Mouse (Mus musculus): ENCODE data around the gene Gm10436. TPM values are rescaled to one million over a fixed set of nuclear protein-coding genes. Genes with fewer than 3 reads are reported as not detected.
"Not testable (repeated sequence)": the region's sequence is repeated elsewhere in the genome, so short reads cannot be mapped to it uniquely, and the experiment has no call there.

Gm10436 gene
- total RNA-seq (2015) (not detected in 2 replicates), total RNA-seq (2017) (not detected in 2 replicates)

GRCm38 (mm10) chr12:88182008-88182407, at the start of gene Gm10436:
Gene Gm10436 (minus strand): TSS chr12:88182108.
- not testable (repeated sequence) for ATAC-seq (ENCODE audit: poor library complexity, severe bottlenecking)

- no peak for ATAC-seq (ENCODE audit: poor library complexity, severe bottlenecking)
Measured at GRCm38 (mm10) chr12:88219445-88219844, 37.5 kb upstream of the Gm10436 start.

- ATAC-seq (ENCODE audit: poor library complexity, severe bottlenecking), result not testable (repeated sequence)
Measured at GRCm38 (mm10) chr12:88218059-88218458, 36.2 kb upstream of the Gm10436 start.

GRCm38 (mm10) chr12:88214641-88215040, 32.7 kb upstream of the Gm10436 start:
- ATAC-seq (ENCODE audit: poor library complexity, severe bottlenecking), result no peak

- not testable (repeated sequence) for ATAC-seq (ENCODE audit: poor library complexity, severe bottlenecking)
Measured at GRCm38 (mm10) chr12:88211458-88211857, 29.6 kb upstream of the Gm10436 start.

- no peak for ATAC-seq (ENCODE audit: poor library complexity, severe bottlenecking)
Measured at GRCm38 (mm10) chr12:88202856-88203255, 20.9 kb upstream of the Gm10436 start.

Other genes starting within 250 kb of the Gm10436 start
- not detected in 2 replicates for gene Gm2042, start 228.0 kb downstream of the Gm10436 start, total RNA-seq (2015)
- not detected in 2 replicates for gene Gm2042, start 228.0 kb downstream of the Gm10436 start, total RNA-seq (2017)
- not detected in 2 replicates for gene Gm2075, start 170.3 kb downstream of the Gm10436 start, total RNA-seq (2015)
- gene Gm2075, start 170.3 kb downstream of the Gm10436 start, total RNA-seq (2017), result not detected in 2 replicates
- gene Gm6803, start 163.3 kb downstream of the Gm10436 start, total RNA-seq (2015), result not detected in 2 replicates
- not detected in 2 replicates for gene Gm6803, start 163.3 kb downstream of the Gm10436 start, total RNA-seq (2017)
- gene Gm2056, start 155.1 kb downstream of the Gm10436 start, total RNA-seq (2015), result not detected in 2 replicates
- not detected in 2 replicates for gene Gm2056, start 155.1 kb downstream of the Gm10436 start, total RNA-seq (2017)
- gene Gm16368, start 98.4 kb downstream of the Gm10436 start, total RNA-seq (2015), result not detected in 2 replicates
- not detected in 2 replicates for gene Gm16368, start 98.4 kb downstream of the Gm10436 start, total RNA-seq (2017)
- gene Gm8332, start 68.0 kb upstream of the Gm10436 start, total RNA-seq (2015), result not detected in 2 replicates
- gene Gm8332, start 68.0 kb upstream of the Gm10436 start, total RNA-seq (2017), result not detected in 2 replicates
- gene Gm5662, start 92.4 kb upstream of the Gm10436 start, total RNA-seq (2015), result not detected in 2 replicates
- not detected in 2 replicates for gene Gm5662, start 92.4 kb upstream of the Gm10436 start, total RNA-seq (2017)
- not detected in 2 replicates for gene Gm5039, start 141.9 kb upstream of the Gm10436 start, total RNA-seq (2015)
- gene Gm5039, start 141.9 kb upstream of the Gm10436 start, total RNA-seq (2017), result not detected in 2 replicates
- gene Adck1, start 178.4 kb upstream of the Gm10436 start, total RNA-seq (2015), result 5.1 and 6.8 TPM in 2 replicates
- gene Adck1, start 178.4 kb upstream of the Gm10436 start, total RNA-seq (2017), result 9.0 and 13.2 TPM in 2 replicates